Mouse (Mus musculus) neural tube, embryonic 14.5 days (tissue): ENCODE measurements around the gene Nkain1. TPM values are rescaled to one million over a fixed set of nuclear protein-coding genes. Genes with fewer than 3 reads are reported as not detected.

Experiments used
- ATAC-seq: fragments of 200-750 bp; cut with Nextera tagmentation; 2 replicates; pipeline ENCODE4 v1.8.0; 2017; ENCODE audit warnings: low read depth, mild to moderate bottlenecking, moderate TSS enrichment, moderate library complexity
- H3K27ac ChIP-seq: fragments of 300-500 bp; sonication (generic); 2 replicates; pipeline ENCODE4 v1.5.1; 2014; ENCODE audit warnings: low read depth, mild to moderate bottlenecking, control low read depth, low read length, moderate library complexity, mixed read lengths
- H3K27me3 ChIP-seq: fragments of 300-500 bp; sonication (generic); 2 replicates; pipeline ENCODE4 v1.6.1; 2014; ENCODE audit warnings: low read length; ENCODE audit not compliant: control insufficient read depth, insufficient read depth
- H3K36me3 ChIP-seq: fragments of 300-500 bp; sonication (generic); 2 replicates; pipeline ENCODE4 v1.6.1; 2014; ENCODE audit warnings: low read length, mixed read lengths; ENCODE audit not compliant: control insufficient read depth, insufficient read depth
- H3K4me1 ChIP-seq: fragments of 300-500 bp; sonication (generic); 2 replicates; pipeline ENCODE4 v1.6.1; 2014; ENCODE audit warnings: low read length; ENCODE audit not compliant: control insufficient read depth, insufficient read depth
- H3K4me2 ChIP-seq: fragments of 300-500 bp; sonication (generic); 2 replicates; pipeline ENCODE4 v1.6.1; 2014; ENCODE audit warnings: mild to moderate bottlenecking, low read depth, low read length, control low read depth
- H3K4me3 ChIP-seq: fragments of 300-500 bp; sonication (generic); 2 replicates; pipeline ENCODE4 v1.5.1; 2014; ENCODE audit warnings: low read depth, low read length, control low read depth, mixed read lengths
- H3K9ac ChIP-seq: fragments of 300-500 bp; sonication (generic); replicated peaks from 2 replicates; pipeline ENCODE4 v1.6.1; 2014; ENCODE audit warnings: low read depth, mild to moderate bottlenecking, control low read depth, low read length, mixed read lengths
- H3K9me3 ChIP-seq: fragments of 300-500 bp; sonication (generic); 2 replicates; pipeline ENCODE4 v1.6.1; 2016; ENCODE audit warnings: low read length; ENCODE audit not compliant: control insufficient read depth
- WGBS: fragments of 180-500 bp; shearing (Covaris S2); extraction: QIAGEN DNeasy Blood & Tissue Kit; methylation state at CpG from one replicate; pipeline ENCODE4 v1.1.7; 2014; 5-methylcytosine and 5-hydroxymethylcytosine counted together
- polyA plus RNA-seq: library from polyadenylated mRNA; unstranded; fragments of >200 nt; fragmentation: Nextera tagmentation; extraction: Ambion mirVana; gene quantifications from 2 replicates; pipeline ENCODE4 v1.2.1, GENCODE M21; 2014

Gene Nkain1
- polyA plus RNA-seq, 1 experiment from 2014 or later = 19.9 TPM

- no peaks in the 10 kb centered on the region for H3K36me3 ChIP-seq
- peak overlapping the region; percentile 97 for H3K9ac ChIP-seq
- no peaks in the 10 kb centered on the region for H3K27me3 ChIP-seq
- WGBS = 26% methylated on average over 10 of the region's 10 CpGs
- no peaks in the 10 kb centered on the region for H3K9me3 ChIP-seq
- peaks cover 38% of the 10 kb centered on the region for H3K4me1 ChIP-seq
- H3K27ac ChIP-seq = peak overlapping the region; percentile 87; the same call in 1 of the 2 replicates
- ATAC-seq = no peak
- H3K4me3 ChIP-seq = peak overlapping the region; percentile 87
- H3K4me2 ChIP-seq = peak overlapping the region; percentile 76
Measured at GRCm38 (mm10) chr4:130572545-130572944, 1.4 kb downstream of the Nkain1 start.

GRCm38 (mm10) chr4:130570941-130571720 lies 2.8 kb downstream of the Nkain1 start:
- Histone ChIP-seq H3K4me1 (peaks cover 39% of the 10 kb centered on the region), H3K4me3 (peak overlapping the region; percentile 0; the same call in 1 of the 2 replicates), H3K9me3 (no peaks in the 10 kb centered on the region), H3K9ac (no peak overlapping the region), H3K27me3 (no peaks in the 10 kb centered on the region), H3K27ac (peak overlapping the region; percentile 4), H3K36me3 (no peaks in the 10 kb centered on the region), H3K4me2 (peak overlapping the region; percentile 76)
- peak; percentile 9; the same call in 1 of the 2 replicates for ATAC-seq
- 22% methylated on average over 10 of the region's 10 CpGs for WGBS

GRCm38 (mm10) chr4:130568043-130568978 lies 5.7 kb downstream of the Nkain1 start:
- 25% methylated on average over 23 of the region's 23 CpGs for WGBS

GRCm38 (mm10) chr4:130563820-130564219 lies 10.2 kb downstream of the Nkain1 start:
- Histone ChIP-seq H3K27me3 (no peaks in the 10 kb centered on the region), H3K4me3 (peak overlapping the region; percentile 12; the same call in 1 of the 2 replicates), H3K9ac (no peak overlapping the region), H3K36me3 (no peaks in the 10 kb centered on the region), H3K4me2 (peak overlapping the region; percentile 35; the same call in 1 of the 2 replicates), H3K27ac (peak overlapping the region; percentile 53; the same call in 1 of the 2 replicates), H3K4me1 (peaks cover 69% of the 10 kb centered on the region), H3K9me3 (no peaks in the 10 kb centered on the region)
- 12% methylated on average over 8 of the region's 8 CpGs for WGBS
- peak; percentile 82 for ATAC-seq

More at GRCm38 (mm10) chr4:130568043-130568978, 5.7 kb downstream of the Nkain1 start:
- Histone ChIP-seq H3K27me3 (no peaks in the 10 kb centered on the region), H3K4me3 (no peak overlapping the region), H3K27ac (peak overlapping the region; percentile 64), H3K4me1 (peaks cover 57% of the 10 kb centered on the region), H3K9ac (no peak overlapping the region), H3K4me2 (peak overlapping the region; percentile 18; the same call in 1 of the 2 replicates), H3K9me3 (no peaks in the 10 kb centered on the region), H3K36me3 (no peaks in the 10 kb centered on the region)
- ATAC-seq = 0 out of 2 replicates have a peak, but pooled peaks have one; percentile 20

GRCm38 (mm10) chr4:130563260-130563756 lies 10.7 kb downstream of the Nkain1 start:
- peak overlapping the region; percentile 53; the same call in 1 of the 2 replicates for H3K27ac ChIP-seq
- H3K27me3 ChIP-seq = no peaks in the 10 kb centered on the region
- H3K9me3 ChIP-seq = no peaks in the 10 kb centered on the region
- H3K9ac ChIP-seq = no peak overlapping the region
- 69% methylated on average over 9 of the region's 9 CpGs for WGBS
- H3K4me2 ChIP-seq = peak overlapping the region; percentile 35; the same call in 1 of the 2 replicates
- ATAC-seq = no peak
- H3K36me3 ChIP-seq = no peaks in the 10 kb centered on the region
- H3K4me1 ChIP-seq = peaks cover 63% of the 10 kb centered on the region
- no peak overlapping the region for H3K4me3 ChIP-seq

- Histone ChIP-seq H3K4me3 (no peak overlapping the region), H3K9me3 (no peaks in the 10 kb centered on the region), H3K36me3 (no peaks in the 10 kb centered on the region), H3K4me1 (peaks cover 63% of the 10 kb centered on the region), H3K9ac (no peak overlapping the region), H3K4me2 (no peak overlapping the region), H3K27ac (peak overlapping the region; percentile 66), H3K27me3 (no peaks in the 10 kb centered on the region)
- 19% methylated on average over 11 of the region's 11 CpGs for WGBS
- ATAC-seq = peak; percentile 33; the same call in 1 of the 2 replicates
Measured at GRCm38 (mm10) chr4:130560576-130561310, 13.2 kb downstream of the Nkain1 start.

- Histone ChIP-seq H3K4me3 (no peak overlapping the region), H3K4me1 (peaks cover 54% of the 10 kb centered on the region), H3K9me3 (no peaks in the 10 kb centered on the region), H3K9ac (no peak overlapping the region), H3K36me3 (no peaks in the 10 kb centered on the region), H3K4me2 (no peak overlapping the region), H3K27me3 (no peaks in the 10 kb centered on the region), H3K27ac (no peak overlapping the region)
- 83% methylated on average over 3 of the region's 3 CpGs for WGBS
- ATAC-seq = no peak
Measured at GRCm38 (mm10) chr4:130559220-130559619, 14.8 kb downstream of the Nkain1 start.

- Histone ChIP-seq H3K27me3 (no peaks in the 10 kb centered on the region), H3K27ac (peak overlapping the region; percentile 28; the same call in 1 of the 2 replicates), H3K9me3 (no peaks in the 10 kb centered on the region), H3K4me2 (no peak overlapping the region), H3K4me3 (no peak overlapping the region), H3K4me1 (peaks cover 48% of the 10 kb centered on the region), H3K9ac (no peak overlapping the region), H3K36me3 (no peaks in the 10 kb centered on the region)
- 69% methylated on average over 12 of the region's 12 CpGs for WGBS
- no peak for ATAC-seq
Measured at GRCm38 (mm10) chr4:130557852-130558251, 16.1 kb downstream of the Nkain1 start.
